Mouse (Mus musculus) hindbrain, embryonic 11.5 days (tissue): ENCODE results near the gene Trim46. TPM values are rescaled to one million over a fixed set of nuclear protein-coding genes. Genes with fewer than 3 reads are reported as not detected.
"Not testable (repeated sequence)": the region's sequence is repeated elsewhere in the genome, so short reads cannot be mapped to it uniquely, and the experiment has no call there.

Experiments
- ATAC-seq: fragments of 200-750 bp; cut with Nextera tagmentation; 2 replicates; pipeline ENCODE4 v1.8.0; 2017; ENCODE audit warnings: mild to moderate bottlenecking, moderate TSS enrichment, moderate library complexity; ENCODE audit not compliant: low FRiP score
- DNase-seq: peaks from one replicate; pipeline ENCODE4 v3.0.0-alpha.2; 2015; ENCODE audit warnings: low spot score
- H3K27ac ChIP-seq: fragments of 300-500 bp; sonication (generic); 2 replicates; pipeline ENCODE4 v1.5.1; 2014; ENCODE audit warnings: mild to moderate bottlenecking, low read depth, low read length
- H3K27me3 ChIP-seq: fragments of 300-500 bp; sonication (generic); 2 replicates; pipeline ENCODE4 v1.6.1; 2014; ENCODE audit warnings: mild to moderate bottlenecking, low read length, moderate library complexity, mixed read lengths; ENCODE audit not compliant: control insufficient read depth, insufficient read depth
- H3K36me3 ChIP-seq: fragments of 300-500 bp; sonication (generic); 2 replicates; pipeline ENCODE4 v1.6.1; 2014; ENCODE audit warnings: mild to moderate bottlenecking, low read length, moderate library complexity, mixed read lengths; ENCODE audit not compliant: control insufficient read depth, insufficient read depth
- H3K4me1 ChIP-seq: fragments of 300-500 bp; sonication (generic); replicated peaks from 2 replicates; pipeline ENCODE4 v1.6.1; 2014; ENCODE audit warnings: low read length, mixed read lengths; ENCODE audit not compliant: control insufficient read depth, insufficient read depth
- H3K4me2 ChIP-seq: fragments of 300-500 bp; sonication (generic); replicated peaks from 2 replicates; pipeline ENCODE4 v1.6.1; 2014; ENCODE audit warnings: mild to moderate bottlenecking, low read depth, low read length
- H3K4me3 ChIP-seq: fragments of 300-500 bp; sonication (generic); 2 replicates; pipeline ENCODE4 v1.5.1; 2014; ENCODE audit warnings: low read depth, low read length
- H3K9ac ChIP-seq: fragments of 300-500 bp; sonication (generic); 2 replicates; pipeline ENCODE4 v1.6.1; 2014; ENCODE audit warnings: low read depth, low read length
- H3K9me3 ChIP-seq: fragments of 300-500 bp; sonication (generic); 2 replicates; pipeline ENCODE4 v1.6.1; 2016; ENCODE audit warnings: low read length; ENCODE audit not compliant: control insufficient read depth
- WGBS: fragments of 180-500 bp; shearing (Covaris S2); extraction: QIAGEN DNeasy Blood & Tissue Kit; methylation state at CpG from one replicate; pipeline ENCODE4 v1.1.7; 2014; 5-methylcytosine and 5-hydroxymethylcytosine counted together
- polyA plus RNA-seq: library from polyadenylated mRNA; unstranded; fragments of >200 nt; fragmentation: Nextera tagmentation; extraction: Ambion mirVana; gene quantifications from 2 replicates; pipeline ENCODE4 v1.2.1, GENCODE M21; 2014

The Trim46 gene
- polyA plus RNA-seq, 1 experiment from 2014 or later: 9.7 TPM

DNA sequence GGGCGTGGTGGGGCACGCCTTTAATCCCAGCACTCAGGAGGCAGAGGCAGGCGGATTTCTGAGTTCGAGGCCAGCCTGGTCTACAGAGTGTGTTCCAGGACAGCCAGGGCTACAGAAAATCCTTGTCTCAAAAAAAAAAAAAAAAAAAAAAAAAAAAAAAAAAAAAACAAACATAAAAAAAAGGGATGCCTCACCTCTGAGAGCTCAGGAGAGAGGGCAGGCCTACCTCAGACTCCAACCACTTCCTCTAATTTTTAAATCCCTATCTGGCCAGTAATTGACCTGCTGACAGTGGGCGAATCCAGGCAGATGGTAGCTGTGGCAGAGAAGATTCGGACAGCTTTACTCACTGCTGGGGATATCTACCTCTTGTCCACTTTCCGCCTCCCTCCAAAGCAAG is 29.7 kb downstream of the Trim46 start:
- not testable (repeated sequence) for H3K36me3 ChIP-seq, H3K9ac ChIP-seq, DNase-seq, ATAC-seq, H3K27me3 ChIP-seq, H3K9me3 ChIP-seq, H3K27ac ChIP-seq, H3K4me3 ChIP-seq, H3K4me1 ChIP-seq
- H3K4me2 ChIP-seq: peak overlapping the region; percentile 66; the same call in 1 of the 2 replicates
- WGBS: 73% methylated on average over 7 of the region's 7 CpGs

DNA sequence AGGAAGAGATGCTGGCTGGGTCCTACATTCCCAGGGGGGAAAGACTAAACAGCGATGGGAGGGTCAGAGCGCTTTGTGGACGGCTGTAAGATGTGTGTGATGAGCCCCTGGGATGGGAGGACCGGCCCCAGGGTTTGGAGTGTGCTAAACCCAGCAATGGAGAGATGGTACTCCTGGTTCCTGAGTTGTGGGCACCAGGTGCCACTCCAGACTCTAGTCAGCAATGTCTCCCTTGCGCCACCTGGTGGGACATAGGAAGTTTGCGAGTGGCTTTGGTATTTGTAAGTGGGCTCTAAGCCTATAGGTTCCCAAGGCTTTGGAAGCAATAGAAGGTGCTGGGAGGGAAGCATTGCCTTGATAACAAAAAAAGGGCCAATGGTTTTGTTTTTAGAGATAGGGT is 30.3 kb downstream of the Trim46 start:
- ATAC-seq: peak; percentile 17
- DNase-seq: peak; percentile 94
- H3K27me3 ChIP-seq: no peaks in the 10 kb centered on the region
- peaks cover 3% of the 10 kb centered on the region; the same call in 1 of the 2 replicates for H3K4me1 ChIP-seq
- peak overlapping the region; percentile 35 for H3K9ac ChIP-seq
- no peaks in the 10 kb centered on the region; the same call in 1 of the 2 replicates for H3K36me3 ChIP-seq
- H3K4me3 ChIP-seq: peak overlapping the region; percentile 63
- peak overlapping the region; percentile 66 for H3K4me2 ChIP-seq
- H3K27ac ChIP-seq: peak overlapping the region; percentile 98
- 1% methylated on average over 6 of the region's 6 CpGs for WGBS
- no peaks in the 10 kb centered on the region for H3K9me3 ChIP-seq

DNA sequence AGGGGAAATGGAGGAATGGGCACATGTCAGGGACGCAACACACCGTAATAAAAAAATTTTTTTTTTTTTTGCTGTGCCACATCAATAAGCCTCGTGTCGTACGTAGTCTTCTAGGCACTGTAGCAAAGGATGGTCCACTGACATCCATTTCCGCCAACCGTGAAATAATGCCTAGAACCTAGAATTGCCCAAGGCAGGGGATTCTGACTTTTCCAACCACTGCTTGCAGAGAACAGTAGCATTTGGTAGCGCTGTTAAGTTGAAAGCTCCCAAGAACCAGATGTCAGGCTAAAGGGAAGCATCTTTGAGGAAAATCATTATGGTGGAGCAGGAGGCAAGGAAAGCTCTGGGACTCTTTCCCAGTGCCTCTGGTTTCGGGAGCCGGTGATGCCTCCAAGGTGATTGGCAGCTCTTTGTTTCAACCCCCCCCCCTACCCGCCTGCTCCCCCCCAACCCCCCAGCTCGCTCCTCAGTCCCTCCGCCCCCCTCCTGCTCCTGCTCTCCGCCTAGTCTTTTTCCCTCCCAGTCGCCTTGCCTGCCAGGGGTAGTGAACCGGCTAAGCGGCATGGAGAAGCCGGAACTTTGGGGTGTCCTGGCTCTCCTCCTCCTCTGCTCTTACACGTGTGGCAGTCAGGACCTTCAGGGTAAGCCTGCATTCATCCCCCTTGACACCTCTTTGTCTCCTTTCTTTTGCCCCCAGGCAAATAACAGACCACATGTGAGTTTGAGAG is 31.3 kb downstream of the Trim46 start, which contains the start of gene Thbs3:
Gene Thbs3, plus strand, starts transcription at position 500 of the 731 bp plus-strand sequence.
- DNase-seq: peak; percentile 71
- ATAC-seq: no peak
- peak within 1 kb of the TSS; percentile 98 for H3K27ac ChIP-seq
- WGBS: 1% methylated on average over 18 of the region's 19 CpGs
- H3K9ac ChIP-seq: peak within 1 kb of the TSS; percentile 64
- peak within 1 kb of the TSS; percentile 63 for H3K4me3 ChIP-seq
- no peaks in the 10 kb centered on the region; the same call in 1 of the 2 replicates for H3K36me3 ChIP-seq
- no peaks in the 10 kb centered on the region for H3K9me3 ChIP-seq
- H3K27me3 ChIP-seq: no peaks in the 10 kb centered on the region
- H3K4me2 ChIP-seq: peak within 1 kb of the TSS; percentile 66
- H3K4me1 ChIP-seq: peaks cover 3% of the 10 kb centered on the region; the same call in 1 of the 2 replicates

DNA sequence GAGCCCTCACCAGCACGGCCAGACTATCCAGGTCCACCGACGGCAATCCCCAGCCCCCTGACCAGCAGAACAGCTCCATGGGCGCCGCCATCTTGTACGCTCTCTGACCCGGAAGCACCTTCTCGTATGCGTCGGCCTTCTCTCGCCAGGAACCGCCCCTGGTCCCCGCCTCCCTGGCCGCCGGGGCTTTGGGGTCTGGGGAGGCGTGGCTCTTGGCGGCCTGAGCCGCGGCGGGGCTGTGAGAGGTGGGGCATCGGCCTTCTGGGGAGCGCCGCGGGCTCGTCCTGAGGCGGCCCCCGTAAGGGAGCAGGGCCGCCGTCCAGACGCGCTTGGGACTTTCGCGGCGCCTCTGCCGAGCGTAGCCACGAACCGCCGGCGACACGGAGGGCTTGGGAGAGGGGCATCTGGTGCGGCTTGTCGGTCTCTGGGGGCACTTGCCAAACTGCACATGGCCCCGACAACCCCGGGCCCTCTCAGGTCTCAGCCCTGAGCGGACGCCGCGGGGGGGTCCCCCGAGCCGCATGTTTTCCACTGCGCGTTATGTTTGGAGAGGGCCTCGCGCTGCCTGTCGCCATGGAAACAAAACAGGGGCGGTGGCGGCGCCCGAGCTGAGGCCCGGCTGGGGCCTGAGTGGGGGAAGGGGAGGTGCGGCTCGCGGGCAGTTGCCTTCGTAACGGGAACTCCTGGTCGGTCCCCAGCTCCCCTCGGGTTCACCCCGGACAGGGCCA is 32.1 kb downstream of the Trim46 start:
- H3K4me2 ChIP-seq: peak overlapping the region; percentile 66
- H3K4me3 ChIP-seq: peak overlapping the region; percentile 63
- DNase-seq (peak; percentile 98), ATAC-seq (peak; percentile 89)
- no peaks in the 10 kb centered on the region; the same call in 1 of the 2 replicates for H3K4me1 ChIP-seq
- H3K27ac ChIP-seq: peak overlapping the region; percentile 98
- peaks cover 3% of the 10 kb centered on the region; the same call in 1 of the 2 replicates for H3K36me3 ChIP-seq
- under 1% methylated on average over 64 of the region's 69 CpGs for WGBS
- peak overlapping the region; percentile 64 for H3K9ac ChIP-seq
- no peaks in the 10 kb centered on the region for H3K27me3 ChIP-seq
- no peaks in the 10 kb centered on the region for H3K9me3 ChIP-seq

DNA sequence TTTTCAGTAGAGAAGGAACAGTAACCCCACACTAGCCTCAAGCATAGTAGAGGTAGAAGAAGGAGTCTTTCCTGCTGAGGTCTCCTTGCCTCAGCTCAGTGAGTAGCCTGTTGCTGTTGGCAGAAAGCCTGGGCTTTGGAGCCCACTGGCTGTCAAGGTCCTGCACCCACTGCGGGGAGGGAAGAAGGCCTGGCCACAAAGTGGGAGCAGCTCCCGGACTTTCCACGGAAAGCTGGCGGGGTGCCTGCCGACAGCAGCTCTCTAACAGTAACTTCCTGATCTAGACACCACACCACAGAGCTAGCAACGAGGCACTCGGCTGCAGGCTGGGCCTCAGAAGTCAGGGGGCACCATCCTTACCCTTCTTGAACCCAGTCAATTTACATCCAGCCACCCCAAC is 35.4 kb downstream of the Trim46 start:
- no peaks in the 10 kb centered on the region; the same call in 1 of the 2 replicates for H3K4me1 ChIP-seq
- ATAC-seq (no peak), DNase-seq (no peak)
- no peaks in the 10 kb centered on the region for H3K9me3 ChIP-seq
- no peak overlapping the region for H3K27ac ChIP-seq
- no peak overlapping the region for H3K4me2 ChIP-seq
- H3K4me3 ChIP-seq: no peak overlapping the region
- no peak overlapping the region for H3K9ac ChIP-seq
- H3K27me3 ChIP-seq: no peaks in the 10 kb centered on the region
- H3K36me3 ChIP-seq: peaks cover 17% of the 10 kb centered on the region; the same call in 1 of the 2 replicates
- 89% methylated on average over 7 of the region's 7 CpGs for WGBS

DNA sequence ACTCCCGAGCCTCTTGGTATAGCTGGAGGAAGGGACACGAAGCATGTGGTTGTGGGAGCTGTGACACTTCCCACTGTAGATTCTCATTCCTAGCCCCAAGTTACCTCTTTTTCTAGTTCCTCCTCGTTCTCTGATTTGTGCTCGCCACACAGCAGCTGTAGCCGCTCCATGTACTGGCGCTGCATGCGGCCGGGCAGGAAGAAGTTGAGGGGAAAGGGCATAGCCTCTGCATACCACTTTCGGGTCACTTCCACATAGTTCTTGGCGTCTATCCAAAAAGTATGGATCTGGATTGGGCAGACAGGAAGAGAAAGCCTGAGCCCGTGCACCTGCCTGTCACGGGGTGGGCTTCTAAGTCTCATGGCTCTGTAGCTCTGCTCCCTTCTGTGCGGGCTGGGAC is 35.9 kb downstream of the Trim46 start:
- Histone ChIP-seq H3K4me3 (no peak overlapping the region), H3K27me3 (no peaks in the 10 kb centered on the region), H3K4me2 (no peak overlapping the region), H3K27ac (no peak overlapping the region), H3K9ac (no peak overlapping the region), H3K9me3 (no peaks in the 10 kb centered on the region), H3K36me3 (peaks cover 17% of the 10 kb centered on the region; the same call in 1 of the 2 replicates), H3K4me1 (no peaks in the 10 kb centered on the region; the same call in 1 of the 2 replicates)
- no peak for ATAC-seq
- DNase-seq: no peak
- WGBS: 88% methylated on average over 13 of the region's 13 CpGs

DNA sequence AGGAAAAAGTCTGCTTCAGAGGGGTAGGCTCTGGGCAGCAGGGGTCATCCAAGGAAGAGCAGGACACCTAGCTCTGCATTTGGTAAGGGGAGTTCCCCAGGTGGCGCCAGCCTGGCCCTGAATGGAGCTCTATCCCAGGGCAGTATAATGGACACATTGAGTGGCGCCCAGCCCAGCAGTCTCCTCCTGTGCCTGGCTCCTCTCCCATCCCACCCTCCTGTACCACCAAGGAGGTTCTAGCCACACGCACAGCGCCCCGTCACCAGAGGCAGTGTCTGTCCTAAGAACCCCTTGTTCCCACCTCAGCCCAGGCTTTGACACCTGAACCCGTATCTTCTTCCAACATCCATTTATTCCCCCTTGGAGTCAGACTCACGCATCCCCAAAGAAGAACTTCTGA is 36.4 kb downstream of the Trim46 start:
- no peak overlapping the region for H3K4me2 ChIP-seq
- H3K27me3 ChIP-seq: no peaks in the 10 kb centered on the region
- no peaks in the 10 kb centered on the region; the same call in 1 of the 2 replicates for H3K4me1 ChIP-seq
- H3K36me3 ChIP-seq: peaks cover 17% of the 10 kb centered on the region; the same call in 1 of the 2 replicates
- DNase-seq: no peak
- no peak overlapping the region for H3K4me3 ChIP-seq
- H3K9me3 ChIP-seq: no peaks in the 10 kb centered on the region
- ATAC-seq: no peak
- no peak overlapping the region for H3K9ac ChIP-seq
- H3K27ac ChIP-seq: no peak overlapping the region
- WGBS: 95% methylated on average over 7 of the region's 7 CpGs

DNA sequence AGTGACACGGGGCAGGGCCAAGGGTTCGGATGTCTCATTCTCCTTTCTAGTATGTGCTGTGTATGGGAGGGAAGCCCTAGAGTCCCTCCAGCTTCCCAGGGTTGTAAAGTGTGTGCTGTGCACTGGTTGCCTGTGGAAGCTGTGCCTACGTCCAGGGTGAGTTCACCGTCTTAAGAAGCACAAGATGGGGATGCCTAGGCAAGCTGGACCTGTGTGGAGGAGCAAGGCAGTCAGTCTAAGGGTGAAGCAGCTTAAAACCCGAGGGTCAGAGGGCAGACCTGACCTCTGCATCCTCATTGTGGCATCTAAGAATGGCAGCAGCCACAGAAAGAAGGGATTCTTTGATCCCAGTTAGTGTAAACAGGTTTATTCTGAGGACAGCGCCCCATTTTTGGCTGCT is 37.4 kb downstream of the Trim46 start:
- DNase-seq (no peak), ATAC-seq (no peak)
- Histone ChIP-seq H3K9me3 (no peaks in the 10 kb centered on the region), H3K27ac (no peak overlapping the region), H3K4me2 (no peak overlapping the region), H3K9ac (no peak overlapping the region), H3K36me3 (peaks cover 17% of the 10 kb centered on the region; the same call in 1 of the 2 replicates), H3K4me1 (no peaks in the 10 kb centered on the region), H3K4me3 (no peak overlapping the region), H3K27me3 (no peaks in the 10 kb centered on the region)
- 93% methylated on average over 6 of the region's 6 CpGs for WGBS
